Mouse (Mus musculus) ES-E14 (cell line): ENCODE measurements around the gene Agpat1. TPM values are rescaled to one million over a fixed set of nuclear protein-coding genes. Genes with fewer than 3 reads are reported as not detected.

Source experiments
- total RNA-seq: library from RNA; depleted of rRNA; stranded (reverse); fragments of 300-350 nt; gene quantifications from 2 replicates; pipeline ENCODE4 v1.2.3, GENCODE M21; 2012; rRNA removed

The Agpat1 gene
- total RNA-seq, 1 experiment, result 62.7 TPM

Other genes starting within 250 kb of the Agpat1 start
- gene Btnl2, start 249.4 kb upstream of the Agpat1 start, total RNA-seq, result not detected in 2 replicates
- gene Btnl1, start 227.1 kb upstream of the Agpat1 start, total RNA-seq, result not detected in 2 replicates
- not detected in 2 replicates for gene BC051142, start 205.4 kb upstream of the Agpat1 start, total RNA-seq
- not detected in 2 replicates for gene Btnl4, start 126.9 kb upstream of the Agpat1 start, total RNA-seq
- gene Btnl6, start 86.9 kb upstream of the Agpat1 start, total RNA-seq, result not detected in 2 replicates
- 14.0 and 24.7 TPM in 2 replicates for gene Notch4, start 40.0 kb upstream of the Agpat1 start, total RNA-seq
- 4.9 and 5.8 TPM in 2 replicates for gene Gpsm3, start 14.5 kb upstream of the Agpat1 start, total RNA-seq
- 36.0 and 47.2 TPM in 2 replicates for gene Pbx2, start 13.0 kb upstream of the Agpat1 start, total RNA-seq
- 2.3 and 2.5 TPM in 2 replicates for gene Ager, start 6.4 kb upstream of the Agpat1 start, total RNA-seq
- gene Rnf5, start 572 bp upstream of the Agpat1 start, total RNA-seq, result 21.4 and 22.8 TPM in 2 replicates
- 1.0 and 2.0 TPM in 2 replicates for gene Egfl8, start 11.7 kb downstream of the Agpat1 start, total RNA-seq
- 13.6 and 26.4 TPM in 2 replicates for gene Ppt2, start 24.2 kb downstream of the Agpat1 start, total RNA-seq
- gene Prrt1, start 25.3 kb downstream of the Agpat1 start, total RNA-seq, result 0.13 and 0.16 TPM in 2 replicates
- gene Fkbpl, start 40.5 kb downstream of the Agpat1 start, total RNA-seq, result 4.4 and 7.5 TPM in 2 replicates
- 55.7 and 86.7 TPM in 2 replicates for gene Atf6b, start 42.9 kb downstream of the Agpat1 start, total RNA-seq
- 0.18 and 0.26 TPM in 2 replicates for gene Tnxb, start 66.3 kb downstream of the Agpat1 start, total RNA-seq
- 0.45 and 1.5 TPM in 2 replicates for gene C4b, start 139.6 kb downstream of the Agpat1 start, total RNA-seq
- 0.27 and 0.32 TPM in 2 replicates for gene Cyp21a1, start 200.3 kb downstream of the Agpat1 start, total RNA-seq
- 29.1 and 32.6 TPM in 2 replicates for gene Stk19, start 232.7 kb downstream of the Agpat1 start, total RNA-seq
- 39.0 and 45.2 TPM in 2 replicates for gene Dxo, start 232.8 kb downstream of the Agpat1 start, total RNA-seq
- 40.5 and 66.0 TPM in 2 replicates for gene Skiv2l, start 245.9 kb downstream of the Agpat1 start, total RNA-seq
- gene Nelfe, start 246.1 kb downstream of the Agpat1 start, total RNA-seq, result 50.2 and 63.4 TPM in 2 replicates